Mouse (Mus musculus): ENCODE data around the gene Atg4c.

DNA sequence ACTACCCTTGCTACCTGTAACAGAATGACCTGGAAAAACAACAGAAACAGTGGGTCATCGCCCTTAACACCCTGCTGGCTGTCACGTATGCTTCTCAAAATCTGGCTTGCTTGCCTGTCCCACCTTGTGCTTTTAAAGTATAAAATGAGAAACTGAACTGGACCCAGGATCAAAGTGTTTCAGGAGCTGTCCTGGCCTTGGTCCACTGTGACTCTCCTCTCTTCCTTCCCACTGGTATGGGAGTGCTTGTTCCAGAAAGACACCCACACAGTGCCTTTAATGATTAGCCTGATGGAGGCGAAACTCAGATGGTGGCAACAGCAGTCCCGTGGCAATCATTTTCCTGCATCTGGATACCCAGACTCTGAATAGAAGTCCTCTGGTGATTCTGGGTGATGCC lies 9.1 kb upstream of the Atg4c start:
- TF ChIP-seq CTCF (IDR thresholded peaks at IDR 0.05; ENCODE audit: low read depth) (no peak), EP300 (IDR thresholded peaks at IDR 0.05; ENCODE audit: low read depth) (no peak)
